Mouse (Mus musculus) spleen, adult 2 months (tissue): Measurements from ENCODE around the gene Best2. TPM values are rescaled to one million over a fixed set of nuclear protein-coding genes. Genes with fewer than 3 reads are reported as not detected.
A peak's percentile ranks its signal among the peaks of the same experiment; 100 is the strongest.

ENCODE experiments used
- DNase-seq, 2 experiments: peaks; one replicate each; pipeline versions ENCODE4 v3.0.0 to v3.0.0-alpha.2; 2012 to 2021; ENCODE audit warnings: low spot score in 2 of 2, low read depth in 1 of 2
- H3K27ac ChIP-seq: fragments of 200-500 bp; 2 replicates; pipeline ENCODE4 v1.5.1; 2012; ENCODE audit warnings: low read length, inconsistent platforms; ENCODE audit not compliant: insufficient read depth
- H3K27me3 ChIP-seq: fragments of 200-500 bp; 2 replicates; pipeline ENCODE4 v1.6.1; 2012; ENCODE audit warnings: mild to moderate bottlenecking, moderate library complexity, low read length, inconsistent platforms; ENCODE audit not compliant: control insufficient read depth, insufficient read depth
- H3K36me3 ChIP-seq: fragments of 200-500 bp; 2 replicates; pipeline ENCODE4 v1.6.1; 2012; ENCODE audit warnings: mild to moderate bottlenecking, low read length, inconsistent platforms; ENCODE audit not compliant: control insufficient read depth, insufficient read depth
- H3K4me1 ChIP-seq: fragments of 200-500 bp; 2 replicates; pipeline ENCODE4 v1.6.1; 2011; ENCODE audit warnings: inconsistent platforms; ENCODE audit not compliant: control insufficient read depth, insufficient read depth, insufficient read length
- H3K4me3 ChIP-seq: fragments of 200-500 bp; 2 replicates; pipeline ENCODE4 v1.5.1; 2011; ENCODE audit warnings: mild to moderate bottlenecking, inconsistent platforms; ENCODE audit not compliant: insufficient read depth, insufficient read length; ENCODE audit errors: extremely low read depth
- CTCF ChIP-seq: fragments of 200-500 bp; IDR thresholded peaks from 2 replicates; pipeline ENCODE4 v1.5.1; 2011; ENCODE audit warnings: mild to moderate bottlenecking, inconsistent platforms; ENCODE audit not compliant: insufficient read depth, insufficient read length, insufficient replicate concordance; ENCODE audit errors: extremely low read depth
- POLR2A ChIP-seq: fragments of 200-500 bp; IDR thresholded peaks from 2 replicates; pipeline ENCODE4 v1.6.1; 2011; ENCODE audit warnings: low read depth, low read length, inconsistent platforms
- WGBS: fragments of 180-500 bp; shearing (Covaris S2); methylation state at CpG from one replicate; pipeline ENCODE4 v1.1.7; 2018; 5-methylcytosine and 5-hydroxymethylcytosine counted together
- polyA plus RNA-seq: library from polyadenylated mRNA; depleted of rRNA; stranded (reverse); fragments of >200 nt; gene quantifications from 2 replicates; pipeline ENCODE4 v1.2.3, GENCODE M21; 2012

The Best2 gene
- polyA plus RNA-seq, 1 experiment = not detected

DNA sequence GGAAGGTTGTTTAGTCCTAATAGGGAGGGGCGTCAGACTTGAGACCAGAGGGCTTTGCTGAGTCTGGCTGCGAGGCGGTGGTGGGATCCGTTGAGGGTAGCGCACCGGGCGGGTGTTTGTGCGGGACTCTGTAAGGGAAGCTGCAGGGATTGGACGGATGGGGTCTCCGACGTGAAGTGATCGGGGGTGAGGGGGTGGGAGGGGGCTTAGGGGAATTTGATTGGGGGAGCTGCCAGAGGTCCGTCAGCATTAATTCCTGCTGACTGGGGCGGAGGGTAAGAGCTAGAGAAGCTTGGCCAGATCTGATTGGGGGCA lies 23.0 kb upstream of the Best2 start:
- Histone ChIP-seq H3K4me3 (peak overlapping the region; percentile 88), H3K36me3 (peaks cover 11% of the 10 kb centered on the region), H3K4me1 (peaks cover 8% of the 10 kb centered on the region; the same call in 1 of the 2 replicates), H3K27me3 (no peaks in the 10 kb centered on the region), H3K27ac (peak overlapping the region; percentile 21; the same call in 1 of the 2 replicates)
- 2% methylated on average over 14 of the region's 14 CpGs for WGBS
- DNase-seq = no peak
- TF ChIP-seq CTCF = no peak
- no peak for TF ChIP-seq POLR2A

DNA sequence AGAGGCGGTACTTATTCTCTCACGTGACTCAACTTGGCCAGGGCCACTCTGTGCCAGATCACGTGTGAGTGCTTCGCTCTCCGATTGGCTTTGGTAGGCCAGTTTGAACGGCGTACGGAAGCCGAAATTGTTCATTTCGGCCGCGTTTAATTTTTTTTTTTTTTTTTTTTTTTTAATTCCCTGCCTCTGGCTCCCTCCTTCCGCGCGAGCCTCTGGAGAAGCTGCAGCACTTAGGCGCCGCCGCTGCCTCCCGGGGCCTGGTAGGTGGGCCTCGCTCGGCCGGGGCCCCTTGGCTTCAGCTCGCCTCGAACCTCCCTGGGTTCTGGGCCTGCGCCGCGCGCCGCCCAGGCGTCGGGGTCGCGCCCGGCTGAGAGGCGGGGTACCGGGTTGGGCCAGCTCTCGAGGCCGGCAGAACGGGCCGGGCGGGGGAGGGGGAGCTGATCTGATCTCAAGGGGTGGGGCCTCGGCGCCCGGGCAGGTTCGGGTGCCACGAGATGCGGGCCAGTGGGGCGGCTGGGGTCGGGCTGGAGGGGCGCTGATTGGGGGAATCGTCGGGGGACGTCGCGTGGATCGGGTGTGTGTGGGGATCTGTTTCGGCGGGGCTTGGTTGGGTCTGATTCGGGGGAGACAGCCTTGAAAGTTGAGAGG lies 22.5 kb upstream of the Best2 start, which contains the start of gene Tnpo2:
Gene Tnpo2 (plus strand): TSS at position 198 of the 648 bp plus-strand sequence.
- peak; percentile 87 to 93 for DNase-seq
- H3K36me3 ChIP-seq = peaks cover 11% of the 10 kb centered on the region
- TF ChIP-seq CTCF = no peak
- TF ChIP-seq POLR2A = no peak

DNA sequence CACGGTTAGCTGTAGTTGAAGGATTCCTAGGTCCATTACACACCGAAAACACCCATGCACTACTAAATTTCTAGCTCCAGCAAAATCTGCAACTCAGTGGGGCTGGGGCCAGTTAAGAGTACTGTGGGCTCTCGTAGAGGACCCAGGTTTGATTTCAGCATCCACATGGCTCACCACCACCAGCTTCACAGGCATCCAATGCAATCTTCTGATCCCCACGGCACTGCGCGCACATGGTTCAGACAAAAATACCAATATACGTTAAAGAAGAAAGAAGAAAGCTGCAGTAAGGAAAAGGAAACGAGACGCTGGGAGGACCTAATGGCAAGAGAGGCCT lies 22.0 kb upstream of the Best2 start:
- Histone ChIP-seq H3K4me1 (peaks cover 8% of the 10 kb centered on the region; the same call in 1 of the 2 replicates), H3K27ac (peak overlapping the region; percentile 82), H3K4me3 (peak overlapping the region; percentile 78), H3K27me3 (no peaks in the 10 kb centered on the region), H3K36me3 (peaks cover 13% of the 10 kb centered on the region)
- no peak for DNase-seq
- TF ChIP-seq CTCF (no peak), POLR2A (no peak; the same call in 1 of the 2 replicates)
- WGBS = under 1% methylated on average over 9 of the region's 9 CpGs

More for the DNA sequence above, 22.5 kb upstream of the Best2 start, which contains the start of gene Tnpo2:
- H3K4me1 ChIP-seq = peaks cover 8% of the 10 kb centered on the region; the same call in 1 of the 2 replicates
- no peaks in the 10 kb centered on the region for H3K27me3 ChIP-seq
- peak within 1 kb of the TSS; percentile 88 for H3K4me3 ChIP-seq
- peak within 1 kb of the TSS; percentile 92 for H3K27ac ChIP-seq
- WGBS = under 1% methylated on average over 57 of the region's 59 CpGs

DNA sequence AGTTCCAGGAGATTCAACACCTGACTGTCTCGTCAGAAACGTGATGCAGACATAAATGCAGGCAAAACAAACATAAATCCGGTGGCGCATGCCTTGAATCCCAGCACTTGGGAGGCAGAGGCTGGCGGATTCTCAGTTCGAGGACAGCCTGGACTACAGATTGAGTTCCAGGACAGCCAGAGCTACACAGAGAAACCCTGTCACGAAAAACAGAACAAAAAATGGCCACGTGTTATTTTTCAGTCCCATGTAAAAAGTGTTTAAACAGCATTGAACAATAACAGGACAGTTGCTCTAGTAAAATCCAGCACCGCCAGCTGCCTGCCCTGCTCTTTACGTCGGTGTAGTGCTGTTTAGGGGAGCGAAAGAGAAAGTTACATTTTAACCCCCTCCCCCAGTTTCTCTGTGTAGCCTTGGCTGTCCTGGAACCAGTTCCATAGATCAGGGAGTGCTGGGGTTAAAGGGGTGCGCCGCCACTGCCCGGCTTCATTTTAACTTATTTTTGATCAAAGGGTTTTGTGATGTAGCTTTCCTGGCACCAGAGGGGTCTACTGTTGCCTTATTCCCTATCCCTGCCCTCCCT lies 21.5 kb upstream of the Best2 start:
- Histone ChIP-seq H3K4me1 (peaks cover 8% of the 10 kb centered on the region; the same call in 1 of the 2 replicates), H3K27ac (peak overlapping the region; percentile 30), H3K4me3 (peak overlapping the region; percentile 78), H3K27me3 (no peaks in the 10 kb centered on the region), H3K36me3 (peaks cover 11% of the 10 kb centered on the region)
- WGBS = 1% methylated on average over 15 of the region's 15 CpGs
- TF ChIP-seq CTCF (no peak), POLR2A (no peak)
- no peak for DNase-seq

DNA sequence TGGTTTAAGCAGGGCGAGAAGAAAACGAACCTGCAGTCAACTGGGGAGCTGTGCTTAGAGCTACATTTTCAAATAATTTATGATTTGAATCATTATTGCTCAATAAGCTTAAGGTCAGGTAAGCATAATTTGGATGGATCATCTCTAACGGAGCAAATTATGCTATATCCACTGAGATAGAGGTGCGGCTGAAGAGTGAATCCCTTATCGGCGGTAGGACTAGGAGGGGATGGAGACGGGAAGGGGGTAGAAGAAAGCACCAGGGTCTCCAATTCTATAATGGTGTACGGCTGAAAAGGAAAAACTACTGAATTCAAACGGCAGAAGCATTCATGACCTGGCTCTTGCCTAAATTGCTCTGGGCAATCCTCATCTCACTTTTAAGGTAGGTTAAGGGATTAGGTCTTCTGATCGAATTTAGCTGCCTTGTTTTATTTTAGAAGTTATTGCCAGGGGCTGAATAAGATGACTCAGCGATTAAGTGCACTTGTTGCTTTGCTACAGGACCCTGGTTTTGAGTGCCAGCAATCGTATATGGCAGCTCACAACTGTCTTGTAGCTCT lies 20.9 kb upstream of the Best2 start:
- Histone ChIP-seq H3K4me3 (peak overlapping the region; percentile 78), H3K27ac (peak overlapping the region; percentile 30; the same call in 1 of the 2 replicates), H3K4me1 (peaks cover 8% of the 10 kb centered on the region; the same call in 1 of the 2 replicates), H3K27me3 (no peaks in the 10 kb centered on the region), H3K36me3 (peaks cover 10% of the 10 kb centered on the region)
- no peak for TF ChIP-seq POLR2A
- TF ChIP-seq CTCF = no peak
- no peak for DNase-seq
- 3% methylated on average over 12 of the region's 12 CpGs for WGBS

DNA sequence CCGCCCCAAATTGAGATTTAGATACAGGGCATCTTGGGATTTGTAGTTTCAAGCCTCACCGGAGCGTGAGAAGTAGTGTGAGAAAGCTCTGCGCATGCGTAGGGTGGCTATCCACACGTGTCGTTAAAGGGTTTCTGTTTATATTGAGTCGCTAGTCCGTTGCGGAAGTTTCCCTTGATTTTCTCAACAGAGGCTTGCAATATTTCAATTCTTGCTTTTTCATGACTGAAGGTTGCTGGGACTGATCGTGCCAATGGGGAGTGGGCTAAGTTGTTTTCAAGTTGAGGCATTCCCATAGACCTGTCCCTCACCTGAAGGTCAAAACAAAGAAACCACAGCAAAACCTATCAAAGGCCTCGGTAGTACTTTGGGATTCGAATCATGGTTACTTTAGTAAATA lies 20.4 kb upstream of the Best2 start:
- DNase-seq = peak; percentile 80 to 81
- H3K27me3 ChIP-seq = no peaks in the 10 kb centered on the region
- under 1% methylated on average over 13 of the region's 13 CpGs for WGBS
- peaks cover 8% of the 10 kb centered on the region; the same call in 1 of the 2 replicates for H3K4me1 ChIP-seq
- TF ChIP-seq CTCF = no peak
- no peak for TF ChIP-seq POLR2A
- H3K36me3 ChIP-seq = peaks cover 13% of the 10 kb centered on the region
- peak overlapping the region; percentile 69 for H3K27ac ChIP-seq
- H3K4me3 ChIP-seq = peak overlapping the region; percentile 55
